Mouse (Mus musculus) E14TG2a.4 (cell line): ENCODE measurements around the gene Bmp6.

ENCODE experiments used
- CTCF ChIP-seq: conservative IDR thresholded peaks from 2 replicates; pipeline ENCODE4 v1.5.1; 2014; ENCODE audit warnings: low read length
- NANOG ChIP-seq: IDR thresholded peaks from 2 replicates; pipeline ENCODE4 v1.6.1; 2014; ENCODE audit warnings: borderline replicate concordance, low read length, mixed read lengths
- POU5F1 ChIP-seq: IDR thresholded peaks from 2 replicates; pipeline ENCODE4 v1.6.1; 2014; ENCODE audit warnings: low read length, borderline replicate concordance

GRCm38 (mm10) chr13:38527797-38528650 lies 183.1 kb downstream of the Bmp6 start:
- no peak for TF ChIP-seq CTCF
- TF ChIP-seq NANOG: no peak
- TF ChIP-seq POU5F1: no peak
